Mouse (Mus musculus) cerebellum, postnatal 10 days (tissue): ENCODE measurements around the gene Pabpn1l.
"Not testable (repeated sequence)": the region's sequence is repeated elsewhere in the genome, so short reads cannot be mapped to it uniquely, and the experiment has no call there.

Experiments
- DNase-seq, 2 experiments: peaks; one replicate each; pipeline ENCODE4 v3.0.0; 2021; ENCODE audit warnings: mixed read lengths in 2 of 2

The Pabpn1l gene

DNA sequence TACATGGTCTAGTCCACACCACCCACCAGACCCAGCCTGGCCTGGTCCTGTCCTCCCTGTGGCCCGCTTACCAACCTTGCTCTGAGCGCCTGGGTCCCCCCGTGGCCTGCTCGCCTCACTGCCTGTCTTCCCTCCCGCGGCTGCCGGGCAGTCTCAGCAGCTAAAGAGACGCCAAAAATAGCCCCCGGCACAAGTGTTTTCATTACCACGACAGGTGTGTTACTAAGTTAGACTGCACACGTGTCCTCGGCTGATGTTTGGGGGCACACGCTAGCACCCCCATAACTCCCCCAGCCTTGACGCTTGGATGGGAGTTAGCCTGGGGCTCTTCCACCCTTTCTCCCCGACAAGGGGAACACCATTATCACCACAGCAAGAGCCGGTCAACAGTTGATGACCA is 23.8 kb upstream of the Pabpn1l start:
- no peak for DNase-seq

DNA sequence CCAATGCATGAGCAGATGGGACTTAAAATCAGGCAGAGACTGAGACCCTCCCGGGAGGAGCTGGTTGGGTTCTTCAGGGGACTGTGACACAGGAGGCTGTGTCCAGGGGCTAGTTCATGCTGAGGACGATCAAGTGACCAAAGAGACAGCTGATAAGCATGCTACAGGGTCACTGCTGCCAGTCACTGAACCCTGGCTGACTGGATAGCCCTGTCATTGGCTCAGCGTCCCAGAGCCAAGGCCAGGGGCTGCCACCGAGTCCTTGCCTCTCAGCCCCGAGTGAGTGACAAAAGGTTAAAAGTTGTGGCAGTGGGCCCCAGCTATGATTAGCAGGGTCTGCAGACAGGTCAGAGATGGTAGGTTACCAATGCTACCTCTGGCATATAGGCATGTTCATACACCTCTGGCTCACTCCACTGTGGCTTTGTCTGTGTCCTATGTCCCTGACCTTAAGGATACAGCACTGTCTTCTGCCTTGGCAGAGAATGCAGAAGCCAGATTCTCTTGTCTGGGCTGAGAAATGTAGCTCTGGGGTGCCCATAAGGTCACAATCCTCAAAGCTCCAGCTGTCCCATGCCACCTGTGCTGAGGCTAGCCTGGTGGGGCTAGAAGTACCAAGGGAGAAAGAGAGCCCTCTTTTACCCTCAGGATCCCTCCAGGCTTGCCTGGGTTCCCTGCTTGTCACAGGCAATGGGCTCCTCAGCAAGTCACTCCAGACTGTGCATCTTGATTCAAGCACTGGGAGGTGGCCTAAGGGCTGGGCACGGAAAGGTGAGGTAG is 21.8 kb upstream of the Pabpn1l start:
- no peak for DNase-seq

DNA sequence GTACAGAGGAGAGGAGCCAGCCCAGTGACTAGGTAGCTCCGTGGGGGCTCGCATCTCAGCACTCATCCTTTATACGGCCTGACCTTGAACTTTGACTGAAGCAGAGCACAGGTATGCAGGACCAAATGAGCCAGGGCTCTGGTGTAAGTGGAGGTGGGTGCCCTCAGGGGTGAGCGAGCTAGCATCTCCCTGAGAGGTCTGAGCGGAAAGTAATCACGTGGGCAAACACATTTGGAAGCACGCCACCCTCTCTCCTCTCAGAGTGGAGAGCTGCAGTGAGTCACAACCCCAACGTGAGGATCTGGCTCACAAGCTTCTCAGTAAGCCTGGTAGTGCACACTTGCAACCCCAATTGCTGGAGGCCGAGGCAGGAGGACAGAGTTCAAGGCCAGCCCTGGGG is 19.5 kb upstream of the Pabpn1l start:
- peak; percentile 69 to 73 for DNase-seq

DNA sequence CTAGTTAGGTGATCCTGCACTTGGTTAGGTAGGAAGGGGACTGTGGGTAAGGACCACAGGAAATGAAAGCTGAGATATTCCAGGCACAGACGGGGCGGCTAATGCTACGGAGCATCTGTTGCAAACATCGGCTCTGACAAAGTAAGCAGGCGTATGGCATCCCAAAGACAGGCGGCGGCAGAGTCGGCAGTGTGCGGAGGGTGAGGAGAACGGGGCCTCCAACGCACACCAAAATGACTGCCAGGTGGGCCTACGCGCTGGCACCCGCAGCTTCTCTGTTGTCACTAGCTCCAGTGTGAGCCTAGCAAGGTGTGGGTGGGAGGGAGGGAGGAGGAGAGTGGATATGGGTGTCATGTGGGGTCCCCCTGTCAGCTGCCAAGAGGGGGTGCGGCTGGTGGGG is 18.9 kb upstream of the Pabpn1l start:
- peak; percentile 47 to 54 for DNase-seq

DNA sequence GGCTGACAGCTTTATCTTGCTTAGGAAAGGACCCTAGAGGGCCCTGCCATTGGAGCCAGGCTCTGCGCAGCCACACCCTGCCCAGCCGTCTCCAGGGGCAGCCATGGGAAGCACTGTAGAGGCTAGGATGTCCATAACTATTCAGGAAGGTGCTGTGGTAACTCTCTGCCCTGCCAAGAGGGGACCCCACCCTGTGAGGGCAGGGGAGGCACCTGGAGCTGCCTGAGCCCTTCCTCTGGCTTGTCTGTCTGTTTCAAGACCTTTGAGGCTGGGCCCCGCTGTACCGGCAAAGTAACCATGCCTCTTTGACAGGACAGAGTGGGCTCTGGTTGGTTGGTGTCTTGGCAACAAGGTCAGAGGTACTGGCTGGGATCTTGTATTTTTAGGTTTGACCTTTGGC is 18.3 kb upstream of the Pabpn1l start:
- DNase-seq, result no peak

DNA sequence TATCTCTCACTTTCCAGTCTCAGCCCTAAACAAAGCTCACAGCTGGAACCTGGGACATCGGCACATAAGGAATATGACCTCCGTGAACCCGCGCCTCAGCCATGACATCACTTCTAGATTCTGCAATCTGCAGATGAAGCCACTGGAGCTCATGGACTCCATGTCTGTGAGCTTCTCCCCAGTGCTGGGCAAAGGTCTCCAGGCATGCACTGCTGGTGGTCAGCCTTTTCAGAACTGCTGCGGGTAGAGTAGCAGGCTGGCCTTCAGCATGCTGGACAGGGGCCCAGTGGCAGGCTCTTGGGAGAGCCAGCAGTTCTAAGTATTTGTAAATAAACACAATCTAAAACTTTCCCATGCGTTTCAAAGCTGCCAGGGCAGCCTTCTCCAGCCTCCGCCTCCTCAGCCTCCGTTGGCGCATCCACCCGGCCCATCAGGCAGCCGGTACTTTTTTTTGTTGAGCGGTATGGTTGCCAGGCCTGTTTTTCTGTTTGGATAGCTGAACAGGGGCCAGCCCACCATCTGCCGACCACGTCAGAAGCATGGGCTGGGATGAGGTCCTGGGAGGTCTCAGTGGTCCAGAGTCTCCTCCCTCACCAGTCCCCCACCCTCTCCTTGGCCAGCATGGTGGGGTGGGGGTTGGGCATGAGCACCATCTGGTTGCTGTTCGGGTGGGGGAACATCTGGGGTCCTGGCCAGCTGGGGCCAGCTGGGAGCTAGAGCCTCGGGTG is 17.1 kb upstream of the Pabpn1l start:
- peak; percentile 93 to 96 for DNase-seq

DNA sequence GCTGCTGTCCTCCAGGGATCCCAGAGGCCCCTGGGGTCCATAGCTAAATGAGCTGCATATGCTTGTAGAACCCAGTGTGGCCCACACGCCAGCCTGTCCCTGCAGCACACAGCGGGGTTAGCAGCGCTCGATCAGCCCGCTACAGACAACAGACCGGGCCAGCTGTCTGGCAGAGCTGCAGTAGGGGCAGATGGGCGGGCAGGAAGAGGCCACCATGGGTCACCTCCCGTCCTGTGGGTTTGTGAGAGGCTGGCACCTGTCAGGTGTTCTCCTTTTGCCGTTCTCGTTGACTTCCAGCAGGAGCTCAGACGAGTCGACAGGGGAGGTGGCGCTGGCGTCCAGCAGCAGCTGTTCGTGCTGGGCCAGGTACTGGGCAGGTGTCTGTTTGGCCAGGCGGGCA is 16.1 kb upstream of the Pabpn1l start:
- peak; percentile 81 to 84 for DNase-seq

DNA sequence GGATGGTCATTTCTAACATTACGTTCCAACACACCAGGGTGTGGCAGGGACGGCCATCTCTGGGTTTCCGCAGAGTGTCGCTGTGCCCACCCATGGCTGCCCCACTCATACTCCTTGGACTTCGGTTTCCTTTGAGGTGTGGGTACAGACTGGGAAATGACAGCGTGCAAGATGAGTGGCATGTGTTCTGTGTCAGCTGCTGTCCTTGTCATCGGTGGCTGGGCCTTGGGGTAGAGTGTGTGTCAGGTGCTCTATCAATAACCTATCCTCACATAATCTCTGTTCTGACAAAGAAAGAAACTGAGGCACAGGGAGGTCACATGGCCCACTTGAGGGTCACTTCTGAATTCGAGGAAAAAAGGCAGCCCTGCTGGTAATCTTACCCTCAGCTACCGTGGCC is 14.7 kb upstream of the Pabpn1l start:
- no peak for DNase-seq

DNA sequence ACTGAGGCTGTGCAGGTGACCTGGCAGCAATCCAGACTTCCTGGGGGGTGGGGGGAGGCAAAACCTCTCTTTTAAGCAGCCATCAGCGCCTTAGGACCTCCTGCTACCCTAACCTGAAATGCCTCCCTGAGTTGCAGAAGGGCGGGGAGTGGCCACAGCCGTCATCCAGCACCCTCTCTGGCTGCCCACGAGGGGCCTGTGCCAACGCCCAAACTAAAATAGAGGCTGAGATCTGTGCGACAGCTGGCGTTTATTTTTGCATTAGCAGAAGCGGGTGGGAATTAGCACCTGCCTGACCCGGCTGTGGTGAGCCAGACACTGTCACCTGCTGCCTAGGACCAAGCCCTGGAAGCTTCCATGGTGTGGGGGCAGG is 14.2 kb upstream of the Pabpn1l start:
- peak; percentile 40 to 57 for DNase-seq

DNA sequence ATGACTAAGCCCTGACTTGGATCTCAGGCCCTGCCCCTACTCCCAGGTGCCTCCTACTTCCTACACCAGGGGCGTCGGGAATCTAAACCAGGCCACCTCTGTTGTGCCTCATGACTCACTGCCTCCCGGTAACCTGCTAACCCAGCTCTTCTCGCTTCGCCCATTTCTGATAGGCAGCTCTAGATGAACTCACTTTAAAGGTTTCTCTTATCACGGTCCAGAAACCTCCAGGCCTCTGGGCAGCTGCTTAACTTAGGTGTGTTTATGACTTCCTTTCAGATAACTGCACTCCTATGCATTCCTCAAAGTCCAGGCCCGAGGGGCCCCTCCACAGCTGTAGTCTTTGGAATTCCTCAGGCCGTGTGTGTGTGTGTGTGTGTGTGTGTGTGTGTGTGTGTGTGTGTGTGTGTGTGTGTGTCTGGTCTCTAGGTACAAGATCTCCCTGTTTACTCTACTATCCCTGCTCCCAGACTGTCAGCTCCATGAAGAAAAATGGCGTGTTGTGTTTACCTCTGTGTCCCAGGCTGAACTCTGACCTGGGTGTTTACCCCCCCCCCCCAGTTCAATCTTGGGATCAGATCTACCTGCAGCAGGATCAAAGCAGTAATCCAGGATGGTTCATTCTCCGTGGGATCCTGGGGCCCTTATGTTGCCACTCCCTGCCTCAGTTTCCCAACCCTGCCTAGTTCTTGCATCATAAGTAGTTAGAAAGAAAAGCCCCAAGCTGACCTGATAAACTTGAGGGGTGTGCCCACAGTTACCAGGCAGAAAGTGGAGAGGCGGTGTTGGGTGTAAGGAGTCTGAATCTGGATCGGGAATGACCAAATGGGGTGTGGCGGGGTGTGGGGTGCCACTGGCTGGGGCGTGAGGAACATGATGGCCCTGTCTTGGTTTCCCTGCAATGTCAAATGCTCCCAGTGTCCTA is 13.6 kb upstream of the Pabpn1l start:
- DNase-seq, result no peak

DNA sequence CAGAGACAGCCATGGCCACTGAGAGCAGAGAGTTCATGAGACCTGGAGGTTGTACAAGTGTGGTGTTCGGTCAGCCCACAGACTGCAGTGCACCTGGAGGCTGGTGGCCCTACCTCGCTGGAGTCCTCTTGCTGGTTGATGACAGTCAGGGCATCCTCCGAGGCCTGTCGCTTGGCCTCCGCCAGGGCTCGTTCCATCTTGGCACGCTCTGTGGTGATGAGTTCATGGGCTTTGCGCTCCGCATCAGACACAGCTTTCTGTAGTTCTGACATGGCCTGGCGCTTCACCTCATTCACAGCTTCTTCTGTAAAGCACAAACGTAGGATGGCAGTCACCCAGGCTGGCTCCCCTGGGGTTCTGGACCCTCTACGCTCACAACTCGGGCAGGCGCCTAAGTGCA is 10.7 kb upstream of the Pabpn1l start:
- DNase-seq, result peak in 1 of 2 experiments; percentile 40

DNA sequence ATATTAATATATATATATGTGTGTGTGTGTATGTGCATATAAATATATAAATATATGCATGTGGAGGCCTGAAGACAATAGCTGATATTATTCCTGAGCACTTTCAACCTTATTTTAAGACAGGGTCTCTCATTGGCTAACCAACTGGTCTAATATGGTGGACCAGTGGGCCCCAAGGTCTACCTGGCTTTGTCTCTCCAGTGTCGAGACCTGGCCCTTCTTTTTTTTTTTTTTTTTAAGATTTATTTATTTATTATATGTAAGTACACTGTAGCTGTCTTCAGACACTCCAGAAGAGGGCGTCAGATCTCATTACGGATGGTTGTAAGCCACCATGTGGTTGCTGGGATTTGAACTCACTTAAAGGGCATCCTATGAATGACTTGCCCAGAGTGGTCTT is 9.6 kb upstream of the Pabpn1l start:
- not testable (repeated sequence) for DNase-seq

DNA sequence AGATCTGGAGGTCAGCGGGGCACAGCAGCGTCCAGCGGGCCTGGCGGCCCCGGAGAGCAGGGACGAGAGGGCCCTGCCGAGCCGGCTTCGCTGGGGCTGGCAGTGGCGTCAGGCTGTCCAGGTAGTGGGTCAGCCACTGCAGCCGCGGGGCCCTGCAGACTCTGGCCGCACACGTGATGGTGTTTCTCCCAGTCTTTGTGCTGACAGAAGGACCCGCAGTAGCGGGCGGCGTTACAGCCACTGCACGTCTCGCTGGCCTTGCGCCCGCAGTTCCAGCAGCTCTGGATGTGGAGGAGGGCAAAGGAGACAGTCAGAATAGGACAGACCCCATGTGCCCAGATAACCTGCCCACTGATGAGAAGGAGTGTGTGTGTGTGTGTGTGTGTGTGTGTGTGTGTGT is 8.2 kb upstream of the Pabpn1l start:
- DNase-seq, result peak; percentile 65 to 70

DNA sequence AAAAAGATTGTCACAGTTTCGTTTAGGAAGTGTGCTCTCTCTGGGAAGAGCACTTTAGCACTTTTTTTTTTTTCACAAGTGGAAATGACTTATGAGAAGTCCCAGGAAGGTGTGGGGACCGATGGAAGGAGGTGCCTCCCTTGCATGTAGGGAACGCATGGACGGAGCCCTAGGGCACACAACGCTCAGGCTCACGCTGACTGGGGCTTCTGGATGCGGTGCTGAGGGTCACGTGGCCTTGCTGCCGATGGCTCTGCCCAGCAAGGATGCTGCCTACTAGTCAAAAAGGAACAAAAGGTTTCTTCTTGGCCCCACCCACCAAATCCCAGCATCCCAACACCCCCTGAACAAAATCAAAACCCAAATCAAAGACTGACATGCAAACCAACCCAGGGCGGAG is 6.8 kb upstream of the Pabpn1l start:
- DNase-seq, result no peak

DNA sequence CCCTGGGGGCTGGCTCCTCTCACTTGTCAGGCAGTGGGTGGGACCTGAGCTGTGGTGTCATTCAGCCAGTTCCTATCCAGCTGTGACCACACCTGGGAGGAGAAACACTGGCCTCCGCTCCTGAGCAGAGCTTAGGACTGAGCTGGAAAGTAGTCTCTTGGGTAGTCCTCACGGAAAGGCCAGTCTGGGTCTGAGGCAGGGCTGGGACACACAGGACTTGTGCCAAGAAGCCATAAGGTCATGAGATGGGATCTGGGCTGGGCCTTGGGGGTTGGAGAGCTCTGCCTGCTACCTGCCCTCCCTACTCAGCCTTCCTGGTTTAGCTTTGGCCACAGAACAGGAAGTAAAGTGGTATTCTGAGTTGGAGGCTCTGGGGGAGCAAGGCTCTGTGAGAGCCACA is 4.4 kb upstream of the Pabpn1l start:
- peak in 1 of 2 experiments; percentile 48 for DNase-seq

DNA sequence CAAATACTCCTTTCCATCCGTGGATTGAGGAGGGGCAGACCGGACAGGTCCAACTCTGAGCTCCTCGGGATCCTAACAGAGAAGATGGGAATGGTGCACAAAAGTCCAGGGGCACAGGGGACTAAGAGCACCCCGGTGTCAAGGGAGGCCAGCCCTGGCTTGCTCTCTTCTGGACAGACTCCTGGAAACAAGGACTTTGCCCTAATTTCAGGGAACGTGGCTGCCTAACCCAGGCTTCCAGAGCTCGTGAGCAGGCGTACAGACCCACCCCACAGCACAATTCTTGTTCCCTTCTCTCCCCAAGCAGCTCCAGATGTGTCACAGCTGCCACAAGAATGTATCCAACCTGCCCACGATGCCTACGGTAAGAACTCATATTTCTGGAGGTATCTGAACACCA is 3.3 kb upstream of the Pabpn1l start:
- no peak for DNase-seq

DNA sequence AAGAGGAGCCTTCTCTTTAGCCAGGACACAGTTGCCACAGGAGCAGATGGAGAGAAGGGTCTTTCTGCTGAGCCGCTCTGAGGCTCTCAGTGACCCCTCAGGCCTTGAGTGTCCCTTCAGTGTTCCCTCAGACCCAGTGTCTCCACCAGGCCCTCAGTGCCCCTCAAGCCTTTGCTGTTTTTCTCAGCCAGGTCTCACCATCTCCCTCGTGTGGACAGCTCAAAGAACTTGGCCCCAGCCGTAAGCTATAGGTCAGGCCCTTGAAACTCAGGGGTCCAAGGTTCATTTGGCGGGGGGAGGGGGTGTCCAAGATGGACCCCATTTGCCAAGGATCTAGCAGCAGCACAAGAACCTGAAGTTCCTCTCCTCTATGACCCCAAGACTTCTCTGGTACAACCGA is 2.1 kb upstream of the Pabpn1l start:
- DNase-seq, result peak in 1 of 2 experiments; percentile 36

DNA sequence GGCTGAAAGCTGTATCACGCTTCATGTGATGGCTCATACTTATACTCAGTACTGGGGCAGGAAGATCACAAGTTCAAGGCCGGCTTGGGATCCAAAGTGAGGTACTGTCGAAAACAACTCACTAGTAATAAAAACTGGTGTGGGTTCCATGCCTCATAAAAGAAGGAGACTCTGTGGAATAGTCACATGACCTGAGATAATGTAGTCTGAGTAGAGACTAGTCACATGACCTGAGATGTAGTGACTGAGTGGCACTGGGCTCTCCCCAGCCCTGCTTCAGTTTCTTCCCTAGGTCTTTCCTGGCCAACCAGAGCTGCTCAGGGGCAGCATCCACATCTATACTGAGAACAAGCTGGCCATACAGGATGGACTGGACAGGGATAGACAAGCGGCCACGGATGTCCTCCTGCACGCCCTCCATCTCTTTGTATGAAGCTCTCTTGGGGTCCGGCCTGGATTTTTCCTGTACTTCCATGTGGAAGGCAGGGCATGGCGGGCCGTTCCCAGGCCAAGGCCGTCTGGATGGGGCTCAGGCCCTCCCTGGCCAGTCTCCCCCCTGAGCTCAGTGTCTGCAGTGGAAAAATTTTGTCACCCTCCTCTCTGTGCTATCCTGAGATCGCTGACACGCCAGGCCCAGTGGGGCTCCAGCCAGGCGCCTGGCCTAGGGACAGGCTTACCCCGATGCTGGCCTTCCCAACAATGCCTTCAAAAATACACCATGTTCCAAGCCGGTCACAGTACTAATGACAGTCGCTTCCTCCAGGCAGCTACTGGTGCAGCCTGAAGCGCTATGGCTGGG is 1.5 kb upstream of the Pabpn1l start:
- DNase-seq, result peak in 1 of 2 experiments; percentile 21

DNA sequence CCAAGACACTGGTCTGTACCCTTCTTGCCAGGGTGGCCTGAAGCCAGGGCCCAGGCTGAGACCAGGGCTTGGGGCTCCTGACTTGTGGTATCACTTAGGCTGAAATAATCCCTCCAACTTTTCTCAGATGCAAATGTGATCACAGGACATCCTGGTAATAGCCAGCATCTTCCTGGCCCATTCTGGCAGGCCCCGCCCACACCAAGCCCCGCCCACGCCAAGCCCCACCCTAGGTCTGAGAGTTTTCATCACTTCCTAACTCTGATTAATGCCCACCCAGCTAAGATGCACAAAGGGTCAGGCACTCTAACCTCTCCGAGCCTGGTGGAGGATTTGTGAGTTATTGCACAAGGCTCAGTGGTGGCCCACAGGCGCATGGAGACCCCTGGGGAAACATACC is 2.1 kb downstream of the Pabpn1l start:
- DNase-seq, result peak; percentile 17 to 29

DNA sequence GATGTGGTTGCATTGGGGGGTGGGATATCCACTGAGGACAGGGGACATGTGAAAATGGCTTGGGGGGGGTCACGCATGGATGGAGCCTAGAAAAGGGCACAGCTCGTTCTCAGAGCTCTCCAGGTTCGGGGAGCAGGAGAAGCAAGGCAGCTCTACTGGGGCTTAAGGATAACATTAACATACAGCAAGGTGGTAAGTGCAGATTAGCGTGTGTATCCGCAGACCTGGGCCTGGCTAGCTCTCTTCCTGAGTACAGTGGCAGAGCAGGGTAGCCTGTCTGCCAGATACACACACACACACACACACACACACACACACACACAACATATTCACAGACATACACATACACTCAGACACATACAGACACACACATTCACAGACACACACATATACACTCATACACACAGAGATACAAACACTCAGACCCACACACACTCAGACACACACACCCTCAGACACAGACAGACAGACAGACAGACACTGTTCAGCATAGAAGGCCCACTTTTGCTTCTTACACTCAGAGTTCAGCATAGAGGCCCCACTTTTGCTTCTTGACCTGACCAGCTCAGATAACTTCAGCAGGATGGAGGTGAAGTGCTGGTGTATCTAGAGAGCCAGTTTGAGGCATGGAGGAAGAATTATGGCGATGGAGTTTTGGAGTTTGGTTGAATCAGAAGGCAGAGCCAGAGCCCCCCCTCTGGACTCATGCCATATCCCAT is 3.7 kb downstream of the Pabpn1l start:
- peak in 1 of 2 experiments; percentile 31 for DNase-seq

DNA sequence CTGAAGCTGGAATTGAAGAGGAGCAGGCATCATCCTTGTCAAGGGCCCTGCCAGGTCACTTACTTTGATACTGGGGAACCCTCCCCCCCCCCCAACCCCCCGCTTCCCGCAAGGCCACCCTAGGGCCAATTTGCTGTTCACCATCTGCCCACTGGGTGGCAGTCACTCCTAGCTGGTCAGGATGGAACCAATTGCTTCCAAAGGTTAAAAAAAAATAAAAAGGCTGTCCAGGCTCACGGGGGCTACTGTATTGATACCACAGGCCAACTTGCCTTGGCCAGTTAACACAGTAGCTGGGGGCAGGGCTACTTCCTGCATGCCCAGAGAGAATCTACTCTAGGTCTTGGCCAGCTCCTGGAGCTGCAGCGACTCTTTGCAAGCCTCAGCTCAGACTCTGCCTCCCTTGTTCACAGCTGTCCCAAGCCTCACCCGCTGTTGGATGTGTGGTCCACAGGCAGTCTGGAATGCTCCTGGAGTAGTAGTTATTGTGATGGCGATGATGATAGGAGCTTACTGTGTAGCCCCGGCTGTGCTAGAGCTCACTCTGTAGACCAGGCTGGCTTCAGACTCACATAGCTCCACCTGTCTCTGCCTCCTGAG is 4.5 kb downstream of the Pabpn1l start:
- DNase-seq, result peak; percentile 93 to 94
